ENCODE assay signal across 8 mouse cellular contexts in the genomic region with DNA sequence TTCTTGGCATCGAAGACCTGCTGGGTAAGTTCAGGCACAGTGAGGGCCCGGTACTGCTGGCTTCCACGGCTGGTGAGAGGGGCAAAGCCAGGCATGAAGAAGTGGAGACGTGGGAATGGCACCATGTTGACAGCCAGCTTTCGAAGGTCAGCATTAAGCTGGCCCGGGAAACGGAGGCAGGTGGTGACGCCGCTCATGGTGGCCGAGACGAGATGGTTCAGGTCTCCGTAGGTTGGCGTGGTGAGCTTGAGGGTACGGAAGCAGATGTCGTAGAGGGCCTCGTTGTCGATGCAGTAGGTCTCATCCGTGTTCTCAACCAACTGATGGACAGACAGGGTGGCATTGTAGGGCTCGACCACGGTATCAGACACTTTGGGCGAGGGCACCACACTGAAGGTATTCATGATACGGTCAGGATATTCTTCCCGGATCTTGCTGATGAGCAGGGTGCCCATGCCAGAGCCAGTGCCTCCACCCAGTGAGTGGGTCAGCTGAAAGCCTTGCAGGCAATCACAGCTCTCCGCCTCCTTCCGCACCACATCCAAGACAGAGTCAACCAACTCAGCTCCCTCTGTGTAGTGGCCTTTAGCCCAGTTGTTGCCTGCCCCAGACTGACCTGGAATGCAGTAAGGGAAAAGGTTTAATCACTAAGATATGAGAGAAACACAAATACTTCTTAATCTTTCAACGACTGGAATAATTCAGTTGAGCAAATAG. TPM values are rescaled to one million over a fixed set of nuclear protein-coding genes. Genes with fewer than 3 reads are reported as not detected.
A peak's percentile ranks its signal among the peaks of the same experiment; 100 is the strongest.
DNase-seq lines count a peak whose midpoint lies in the region; ATAC-seq and TF ChIP-seq lines count a peak whose summit lies in the region.

No protein-coding gene starts in this region.

- peaks cover 63% of the 10 kb centered on the region for H3K36me3 ChIP-seq in E14TG2a.4 (ENCODE audit: insufficient read depth, low read length)
- peaks cover 65% of the 10 kb centered on the region for H3K36me3 ChIP-seq in forebrain, embryonic 10.5 days (replicated peaks)
- peaks cover 52% of the 10 kb centered on the region for H3K36me3 ChIP-seq in neural tube, embryonic 15.5 days

- no peak for ATAC-seq in neural tube, embryonic 15.5 days (ENCODE audit: low FRiP score)
- ATAC-seq in CD4-positive, CD25-positive, alpha-beta regulatory T cell, adult 4 months: no peak

- H3K4me3 ChIP-seq in gastrocnemius, adult 2 months: peak overlapping the region; percentile 84; the same call in 1 of the 2 replicates
- H3K4me3 ChIP-seq in E14TG2a.4 (replicated peaks; ENCODE audit: low read length): peak overlapping the region; percentile 97
- peak overlapping the region; percentile 90 for H3K4me3 ChIP-seq in forebrain, embryonic 10.5 days
- H3K4me3 ChIP-seq in neural tube, embryonic 15.5 days (replicated peaks): peak overlapping the region; percentile 70

- H3K27ac ChIP-seq in gastrocnemius, adult 2 months: no peak overlapping the region
- peak overlapping the region; percentile 99; the same call in 1 of the 2 replicates for H3K27ac ChIP-seq in forebrain, embryonic 10.5 days
- no peak overlapping the region for H3K27ac ChIP-seq in neural tube, embryonic 15.5 days (replicated peaks)

- peak; percentile 39 for DNase-seq in gastrocnemius, adult 2 months
- no peak for DNase-seq in gastrocnemius, postnatal 4 days (ENCODE audit: low spot score in 2 of 2)
- no peak for DNase-seq in forebrain, embryonic 10.5 days (ENCODE audit: extremely low spot score, low spot score)
- peak; percentile 43 for DNase-seq in kidney, postnatal 14 days
- no peak for DNase-seq in urinary bladder, postnatal 10 days (ENCODE audit: low spot score)

- intact Hi-C loops in gastrocnemius, adult 2 months (cut with DNase I): loop anchor here (1.0 to 2.0 kb wide), 2 partner anchors 38 to 81 kb away; partner anchors contain the start of genes Mrps18b and Ppp1r10

- no peaks in the 10 kb centered on the region for H3K9me3 ChIP-seq in E14TG2a.4 (ENCODE audit: low read length)
- H3K9me3 ChIP-seq in forebrain, embryonic 10.5 days: no peaks in the 10 kb centered on the region
- H3K9me3 ChIP-seq in neural tube, embryonic 15.5 days (replicated peaks): no peaks in the 10 kb centered on the region

- 90% methylated on average over 26 of the region's 26 CpGs for WGBS in forebrain, embryonic 10.5 days
- 78% methylated on average over 26 of the region's 26 CpGs for WGBS in neural tube, embryonic 15.5 days

- no peak for TF ChIP-seq CTCF in gastrocnemius, adult 2 months (IDR thresholded peaks at IDR 0.05)
- no peak for TF ChIP-seq CTCF in E14TG2a.4 (conservative IDR thresholded peaks at IDR 0.05; ENCODE audit: low read length)

- peak overlapping the region; percentile 71 for H3K4me2 ChIP-seq in neural tube, embryonic 15.5 days

- H3K9ac ChIP-seq in neural tube, embryonic 15.5 days (replicated peaks): peak overlapping the region; percentile 96; the same call in 1 of the 2 replicates

- peaks cover 50% of the 10 kb centered on the region for H3K4me1 ChIP-seq in E14TG2a.4 (replicated peaks; ENCODE audit: low read depth, low read length)
- H3K4me1 ChIP-seq in forebrain, embryonic 10.5 days: peaks cover 48% of the 10 kb centered on the region
- peaks cover 46% of the 10 kb centered on the region for H3K4me1 ChIP-seq in neural tube, embryonic 15.5 days

- no peaks in the 10 kb centered on the region for H3K27me3 ChIP-seq in E14TG2a.4 (ENCODE audit: insufficient read depth, low read length)
- H3K27me3 ChIP-seq in forebrain, embryonic 10.5 days (ENCODE audit: poor library complexity, severe bottlenecking): no peaks in the 10 kb centered on the region
- no peaks in the 10 kb centered on the region for H3K27me3 ChIP-seq in neural tube, embryonic 15.5 days (replicated peaks)

RNA-seq across cellular contexts. Expression of gene Tubb5, which starts 2.5 kb away (rescaled TPM):
- 10 to 100 TPM; 29.7 to 40.0 TPM for total RNA-seq in gastrocnemius, adult 2 months (2021)
- 100 to 1,000 TPM; 408 to 451 TPM for total RNA-seq in gastrocnemius, postnatal 4 days (2021)
- 1,607 and 1,608 TPM in 2 replicates for polyA plus RNA-seq in forebrain, embryonic 10.5 days (2016; fragmentation: Nextera tagmentation; extraction: Ambion mirVana)
- polyA plus RNA-seq in neural tube, embryonic 15.5 days (2015; fragmentation: Nextera tagmentation; extraction: Ambion mirVana): 1,339 and 1,471 TPM in 2 replicates
- polyA plus RNA-seq in CD4-positive, CD25-positive, alpha-beta regulatory T cell, adult 4 months (2017; shearing (Covaris generic)): 100 to 1,000 TPM; 564 to 602 TPM

RNA-seq across cellular contexts. Expression of gene Mdc1, which starts 5.7 kb away (rescaled TPM):
- 1 to 10 TPM; 3.6 to 4.4 TPM for total RNA-seq in gastrocnemius, adult 2 months (2021)
- total RNA-seq in gastrocnemius, postnatal 4 days (2021): 10 to 100 TPM; 22.9 to 25.2 TPM
- polyA plus RNA-seq in forebrain, embryonic 10.5 days (2016; fragmentation: Nextera tagmentation; extraction: Ambion mirVana): 26.9 and 29.3 TPM in 2 replicates
- 7.9 and 9.7 TPM in 2 replicates for polyA plus RNA-seq in neural tube, embryonic 15.5 days (2015; fragmentation: Nextera tagmentation; extraction: Ambion mirVana)
- 10 to 100 TPM; 10.9 to 13.2 TPM for polyA plus RNA-seq in CD4-positive, CD25-positive, alpha-beta regulatory T cell, adult 4 months (2017; shearing (Covaris generic))

RNA-seq across cellular contexts. Expression of gene Flot1, which starts 12.6 kb away (rescaled TPM):
- total RNA-seq in gastrocnemius, adult 2 months (2021): 10 to 100 TPM; 45.4 to 50.9 TPM
- 10 to 100 TPM; 52.6 to 56.9 TPM for total RNA-seq in gastrocnemius, postnatal 4 days (2021)
- polyA plus RNA-seq in forebrain, embryonic 10.5 days (2016; fragmentation: Nextera tagmentation; extraction: Ambion mirVana): 49.7 and 51.6 TPM in 2 replicates
- 131 and 141 TPM in 2 replicates for polyA plus RNA-seq in neural tube, embryonic 15.5 days (2015; fragmentation: Nextera tagmentation; extraction: Ambion mirVana)
- polyA plus RNA-seq in CD4-positive, CD25-positive, alpha-beta regulatory T cell, adult 4 months (2017; shearing (Covaris generic)): 10 to 100 TPM; 24.3 to 30.7 TPM

RNA-seq across cellular contexts. Expression of gene Ier3, which starts 14.1 kb away (rescaled TPM):
- total RNA-seq in gastrocnemius, adult 2 months (2021): 1 to 10 TPM; 4.4 to 8.6 TPM
- 10 to 100 TPM; 11.1 to 13.1 TPM for total RNA-seq in gastrocnemius, postnatal 4 days (2021)
- polyA plus RNA-seq in forebrain, embryonic 10.5 days (2016; fragmentation: Nextera tagmentation; extraction: Ambion mirVana): 4.6 and 5.3 TPM in 2 replicates
- 14.9 and 15.5 TPM in 2 replicates for polyA plus RNA-seq in neural tube, embryonic 15.5 days (2015; fragmentation: Nextera tagmentation; extraction: Ambion mirVana)
- polyA plus RNA-seq in CD4-positive, CD25-positive, alpha-beta regulatory T cell, adult 4 months (2017; shearing (Covaris generic)): 1 to 10 TPM; 1.1 to 1.9 TPM

RNA-seq across cellular contexts. Expression of gene Nrm, which starts 25.5 kb away (rescaled TPM):
- total RNA-seq in gastrocnemius, adult 2 months (2021): under 1 TPM; 0.82 to 0.86 TPM
- 10 to 100 TPM; 20.8 to 26.4 TPM for total RNA-seq in gastrocnemius, postnatal 4 days (2021)
- 81.9 and 84.0 TPM in 2 replicates for polyA plus RNA-seq in forebrain, embryonic 10.5 days (2016; fragmentation: Nextera tagmentation; extraction: Ambion mirVana)
- polyA plus RNA-seq in neural tube, embryonic 15.5 days (2015; fragmentation: Nextera tagmentation; extraction: Ambion mirVana): 17.6 and 26.7 TPM in 2 replicates
- polyA plus RNA-seq in CD4-positive, CD25-positive, alpha-beta regulatory T cell, adult 4 months (2017; shearing (Covaris generic)): 10 to 100 TPM; 35.5 to 43.5 TPM

Comparison
In these comparisons a context has a peak if more than half of its experiments do, and no peak if none do; other contexts are left out.
1. DNase-seq: peak in gastrocnemius, adult 2 months (single experiment) and kidney, postnatal 14 days (single experiment); none in gastrocnemius, postnatal 4 days (0 of 2), forebrain, embryonic 10.5 days (single experiment) and urinary bladder, postnatal 10 days (single experiment).
2. Peak in every context shown above with its lines, with median percentiles within 50 percentile points of each other: H3K4me3 ChIP-seq.